Mouse (Mus musculus): ENCODE measurements around the gene Gm10382.
"Not testable (repeated sequence)": the region's sequence is repeated elsewhere in the genome, so short reads cannot be mapped to it uniquely, and the experiment has no call there.

Gene Gm10382

DNA sequence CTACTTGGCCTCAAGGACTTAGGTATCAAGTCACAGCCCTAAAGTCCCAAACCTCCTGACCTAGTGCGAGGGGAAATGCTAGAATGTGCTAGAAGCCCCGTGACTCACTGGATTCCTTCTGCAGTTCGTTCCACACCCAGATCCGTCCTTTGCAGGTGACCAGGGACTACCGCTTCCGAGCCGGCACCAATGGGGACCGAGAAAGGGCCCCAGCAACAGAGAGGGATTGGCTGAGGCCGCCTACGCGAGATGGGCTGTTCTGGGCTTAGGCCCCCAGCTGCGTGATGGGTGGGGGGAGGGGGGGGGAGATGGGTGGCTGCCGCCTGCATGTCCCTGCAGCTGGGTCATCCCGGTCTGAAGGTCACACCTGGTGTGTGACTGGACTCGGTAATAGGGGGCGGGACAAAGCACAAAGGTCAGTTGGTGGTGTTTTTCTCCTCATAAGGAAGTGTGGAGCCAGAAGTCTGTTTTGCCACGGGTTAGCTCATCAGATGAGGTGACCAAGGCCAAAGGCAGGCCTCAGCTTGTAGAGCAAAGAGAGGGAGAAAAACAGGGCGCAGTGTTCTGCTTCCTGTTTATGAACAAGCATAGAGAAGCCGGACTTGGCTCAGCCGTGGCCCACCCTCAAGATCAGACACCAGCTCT is 4.0 kb downstream of the Gm10382 start:
- in situ Hi-C loops (cut with MseI, MboI): no loop called here

DNA sequence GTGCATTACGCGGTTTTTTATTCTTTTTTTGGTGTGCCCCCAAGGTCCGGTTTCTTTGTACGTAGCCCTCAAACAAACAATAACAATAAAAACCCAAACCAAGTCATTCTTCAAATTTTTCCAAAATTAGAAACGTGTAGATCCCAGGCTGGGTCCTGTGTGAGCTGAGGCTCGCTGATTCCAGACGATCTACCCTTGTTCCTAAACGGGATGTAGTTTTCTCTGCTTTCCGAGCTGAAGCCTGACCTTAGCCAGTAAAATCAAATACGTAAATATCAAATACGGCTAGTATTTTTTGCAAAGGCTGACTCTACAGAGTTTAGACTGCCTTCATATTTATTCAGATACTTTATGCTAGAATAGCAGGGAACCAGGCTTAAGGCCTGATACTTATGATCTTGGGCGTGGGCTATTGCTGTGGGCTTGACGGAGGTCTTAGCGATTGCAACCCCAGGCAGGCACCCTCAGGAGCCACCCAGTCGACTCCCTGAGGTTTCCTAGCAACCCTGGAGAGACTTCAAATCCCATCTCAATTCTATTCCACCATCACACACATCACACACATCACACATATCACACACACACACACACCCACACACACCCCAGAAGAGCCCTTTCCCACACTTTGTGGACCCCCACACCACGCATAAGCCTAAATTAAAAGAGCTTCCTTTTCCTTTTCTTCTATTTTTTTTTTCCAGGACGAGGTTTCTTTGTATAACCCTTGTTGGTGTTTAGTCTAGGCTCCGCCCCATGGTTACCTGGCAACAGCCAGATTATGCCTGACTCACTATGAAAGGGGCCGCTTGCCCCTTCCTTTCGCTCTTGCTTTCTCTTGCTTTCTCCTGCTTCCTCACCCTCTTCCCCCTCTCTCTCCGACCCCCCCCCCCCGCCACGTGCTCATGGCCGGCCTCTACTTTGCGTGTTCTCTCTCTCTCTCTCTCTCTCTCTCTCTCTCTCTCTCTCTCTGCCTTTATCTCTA is 4.8 kb downstream of the Gm10382 start:
- in situ Hi-C loops (cut with MseI, MboI): no loop called here

- in situ Hi-C loops (cut with MseI, MboI): no loop called here
These were observed 5.9 kb downstream of the Gm10382 start for GRCm38 (mm10) chr5:125395008-125395407.

- in situ Hi-C loops (cut with MseI, MboI): no loop called here
These were observed 11.8 kb downstream of the Gm10382 start for GRCm38 (mm10) chr5:125400903-125401302.

DNA sequence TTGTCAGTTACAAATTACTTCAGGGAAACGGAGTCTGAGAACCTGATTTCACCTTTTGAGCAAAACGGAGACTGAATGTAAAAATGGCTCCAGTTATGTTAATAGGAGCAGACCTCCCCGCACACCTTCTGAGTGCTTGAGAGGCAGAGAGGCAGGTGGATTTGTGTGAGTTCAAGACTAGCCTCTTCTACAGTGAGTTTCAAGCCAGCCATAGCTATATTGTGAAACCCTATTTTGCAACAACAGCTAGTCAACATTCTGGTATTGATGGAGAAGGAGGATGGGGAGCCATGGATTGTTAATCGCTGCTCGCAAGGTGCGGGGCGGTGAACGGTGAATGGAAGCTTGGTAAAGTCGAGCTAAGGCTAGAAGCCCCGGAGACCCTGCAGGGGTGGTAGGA is 13.4 kb downstream of the Gm10382 start:
- in situ Hi-C loops (cut with MseI, MboI): no loop called here

DNA sequence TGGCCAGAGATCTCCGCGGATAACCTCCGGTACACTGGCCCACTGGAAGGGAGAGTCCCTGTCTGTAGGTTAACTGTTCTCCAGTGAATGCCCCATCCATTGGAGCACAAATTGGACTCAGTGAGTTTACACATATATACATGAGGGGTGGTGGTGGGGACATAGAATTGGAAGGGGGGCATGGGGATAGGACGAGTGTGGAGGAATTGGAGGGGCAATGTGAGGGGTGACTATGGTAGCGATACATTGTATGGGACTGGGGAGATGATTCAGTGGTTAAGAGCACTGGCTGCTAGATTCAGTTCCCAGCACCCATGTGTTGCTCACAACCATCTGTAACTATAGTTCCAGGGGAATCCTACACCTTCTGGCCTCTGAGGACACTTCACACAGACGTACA is 13.9 kb downstream of the Gm10382 start:
- in situ Hi-C loops (cut with MseI, MboI): no loop called here

DNA sequence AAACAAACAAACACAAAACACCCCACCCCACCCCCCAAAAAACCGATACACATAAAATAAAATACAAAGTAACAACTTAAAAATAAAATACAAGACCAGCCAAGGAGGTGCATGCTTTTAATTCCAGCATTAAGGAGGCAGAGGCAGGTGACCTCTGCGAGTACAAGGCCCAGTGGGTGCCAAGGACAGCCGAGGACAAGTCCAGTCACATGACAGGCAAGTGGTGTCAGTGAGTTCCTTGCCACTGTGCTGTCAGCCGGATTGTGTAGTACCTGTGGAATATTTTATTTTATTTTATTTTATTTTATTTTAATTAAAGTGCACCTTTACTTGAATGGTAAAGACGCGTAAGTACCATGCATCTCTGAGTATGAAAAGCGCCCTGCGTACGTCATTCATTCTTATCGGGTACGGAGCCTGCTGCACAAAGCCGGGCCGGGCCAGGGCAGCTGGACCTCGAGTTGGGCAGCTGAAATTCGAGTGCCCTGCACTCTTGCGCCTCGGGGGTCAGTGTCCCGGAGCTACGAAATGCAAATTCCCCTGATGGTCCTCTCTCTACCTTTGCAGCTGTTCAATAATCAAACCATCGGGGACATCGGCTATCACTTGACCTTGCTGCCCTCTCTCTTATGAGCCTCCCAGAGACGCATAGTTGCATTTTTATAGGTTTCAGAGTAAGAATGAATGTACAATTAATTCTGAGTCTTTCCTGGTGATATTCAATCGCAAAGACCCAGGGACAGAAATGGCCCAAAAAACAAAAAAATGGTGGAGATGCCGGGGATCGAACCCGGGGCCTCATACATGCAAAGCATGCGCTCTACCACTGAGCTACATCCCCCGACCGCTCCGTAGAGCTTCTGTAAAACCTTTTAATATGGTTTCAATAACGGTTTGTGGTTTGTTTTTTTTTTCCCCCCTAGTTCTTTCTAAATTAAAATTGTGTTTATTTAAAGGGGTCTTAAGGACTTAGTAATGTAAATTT is 14.7 kb downstream of the Gm10382 start:
- in situ Hi-C loops (cut with MseI, MboI): no loop called here

- in situ Hi-C loops (cut with MseI, MboI): no loop called here
These were observed 15.4 kb downstream of the Gm10382 start for GRCm38 (mm10) chr5:125404536-125404902.

- in situ Hi-C loops (cut with MseI, MboI): no loop called here
These were observed 15.9 kb downstream of the Gm10382 start for GRCm38 (mm10) chr5:125404903-125405545.

GRCm38 (mm10) chr5:125405546-125406248 is 16.6 kb downstream of the Gm10382 start:
- in situ Hi-C loops (cut with MseI, MboI): no loop called here

DNA sequence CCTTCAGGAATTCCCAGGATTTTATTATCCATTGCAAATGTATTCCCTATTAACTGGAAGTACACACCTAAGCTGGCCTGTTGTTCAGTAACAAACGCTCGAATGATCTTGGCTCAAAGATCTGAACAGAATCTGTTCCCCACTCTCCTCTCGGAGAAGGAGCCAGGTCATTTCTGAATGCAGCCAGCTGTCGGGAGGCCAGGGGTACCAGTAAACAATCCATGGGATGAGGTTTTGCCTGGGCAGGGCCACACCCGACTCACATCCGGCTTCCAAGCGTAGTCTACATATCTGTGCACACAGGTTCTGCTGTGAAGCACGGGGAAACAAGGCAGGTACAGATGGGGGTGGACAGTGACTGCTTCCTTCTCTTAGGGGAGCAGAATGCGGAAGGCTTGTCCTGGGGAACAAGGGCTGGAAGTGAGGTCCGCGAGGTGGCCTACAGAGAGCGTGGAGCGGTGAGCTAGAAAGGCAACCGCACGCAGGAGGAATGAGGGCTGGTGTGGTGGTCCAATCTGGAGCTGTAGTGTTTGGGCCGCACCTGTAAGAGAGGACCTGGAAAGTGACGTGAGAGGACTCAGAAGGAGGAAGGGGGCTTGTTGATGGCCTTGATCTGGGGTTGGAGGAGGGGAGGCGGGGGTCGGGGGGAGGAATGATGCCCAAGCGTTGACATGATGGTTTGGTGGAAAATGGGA is 17.3 kb downstream of the Gm10382 start:
- in situ Hi-C loops (cut with MseI, MboI): no loop called here

GRCm38 (mm10) chr5:125407020-125407830 is 18.1 kb downstream of the Gm10382 start:
- in situ Hi-C loops (cut with MseI, MboI): no loop called here

- in situ Hi-C loops (cut with MseI, MboI): no loop called here
These were observed 18.9 kb downstream of the Gm10382 start for GRCm38 (mm10) chr5:125407910-125408575.

DNA sequence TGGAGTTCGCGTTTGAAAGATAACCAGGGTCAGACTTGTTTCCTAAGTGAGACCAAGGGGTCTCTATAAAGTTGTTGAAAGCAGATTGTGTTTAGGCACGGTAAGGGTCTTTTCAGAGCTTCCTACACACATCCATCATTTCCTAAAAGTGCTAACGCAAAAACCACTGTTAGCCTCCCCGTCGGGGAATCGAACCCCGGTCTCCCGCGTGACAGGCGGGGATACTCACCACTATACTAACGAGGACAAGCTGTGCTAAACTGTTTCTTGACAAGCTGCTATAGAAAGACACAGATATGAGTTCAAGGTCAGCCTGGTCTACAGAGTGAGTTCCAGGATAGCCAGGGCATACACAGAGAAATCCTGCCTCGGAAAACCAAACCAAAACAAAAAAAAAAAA is 19.7 kb downstream of the Gm10382 start:
- in situ Hi-C loops (cut with MseI, MboI): no loop called here

GRCm38 (mm10) chr5:125409348-125410090 is 20.4 kb downstream of the Gm10382 start:
- in situ Hi-C loops (cut with MseI, MboI): no loop called here

- in situ Hi-C loops (cut with MseI, MboI): no loop called here
These were observed 22.9 kb downstream of the Gm10382 start for GRCm38 (mm10) chr5:125411972-125412530.

DNA sequence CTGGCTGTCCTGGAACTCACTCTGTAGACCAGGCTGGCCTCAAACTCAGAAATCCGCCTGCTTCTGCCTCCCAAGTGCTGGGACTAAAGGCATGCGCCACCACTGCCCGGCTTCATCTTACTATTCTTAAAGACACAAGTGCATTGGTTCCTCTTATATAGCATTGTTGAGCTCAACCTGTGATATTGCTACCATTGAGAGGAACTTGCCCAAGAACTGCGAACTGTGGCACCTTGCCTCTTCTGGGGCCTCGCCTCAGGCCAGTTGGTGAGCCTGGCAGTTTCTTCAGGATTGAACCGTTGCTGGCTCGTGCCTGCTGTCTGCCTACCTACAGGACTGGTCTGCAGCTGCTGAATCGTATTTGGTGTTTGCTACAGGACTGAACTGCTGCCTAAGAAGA is 23.4 kb downstream of the Gm10382 start:
- in situ Hi-C loops (cut with MseI, MboI): not testable (repeated sequence)

- in situ Hi-C loops (cut with MseI, MboI): no loop called here
These were observed 24.6 kb downstream of the Gm10382 start for GRCm38 (mm10) chr5:125413763-125414162.

Measured in mouse trophoblast stem cell (cell line).